Mouse (Mus musculus): ENCODE results near the gene Efcab9. TPM values are rescaled to one million over a fixed set of nuclear protein-coding genes. Genes with fewer than 3 reads are reported as not detected.

Gene Efcab9
- polyA plus RNA-seq, 1 experiment from 2014 or later = not detected

DNA sequence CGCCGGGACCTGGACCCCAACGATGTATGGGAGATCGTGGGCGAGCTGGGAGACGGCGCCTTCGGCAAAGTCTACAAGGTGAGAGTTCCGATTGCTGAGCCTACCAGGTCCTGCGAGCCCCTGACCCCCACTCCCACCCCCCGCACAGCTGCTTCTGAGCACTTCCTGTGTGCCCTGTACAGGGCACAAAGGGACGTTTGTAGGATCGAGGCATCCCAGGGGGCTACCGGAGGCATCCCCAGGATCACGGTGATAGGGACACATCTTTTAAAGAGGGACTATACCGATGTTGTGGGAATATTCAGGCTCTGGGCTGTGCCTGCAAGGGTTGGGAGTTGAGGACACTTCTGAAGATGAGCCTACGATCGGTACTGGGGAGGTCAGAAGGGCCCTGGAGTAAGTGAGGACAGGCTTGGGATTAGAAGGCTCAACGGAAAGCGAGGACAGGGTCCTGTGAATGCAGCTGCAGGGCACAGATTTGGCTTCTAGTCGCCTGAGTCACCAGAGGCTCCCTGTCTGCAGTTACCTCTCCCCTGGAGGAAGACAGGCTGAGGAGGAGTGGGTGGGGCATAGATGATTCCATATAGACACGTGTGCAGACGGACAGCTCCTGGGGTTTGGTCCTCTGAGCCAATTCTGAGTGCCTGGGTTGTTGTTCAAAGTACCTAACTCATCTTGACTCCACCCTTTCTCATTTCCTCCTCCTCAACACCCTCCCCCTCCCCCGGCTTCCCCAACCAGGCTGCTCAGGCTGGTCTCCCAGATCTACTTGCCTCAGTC lies 1.8 kb upstream of the Efcab9 start:
- H3K4me3 ChIP-seq (replicated peaks) = peak overlapping the region; percentile 70
- ATAC-seq (ENCODE audit: low FRiP score) = peak; percentile 56
- H3K4me2 ChIP-seq = peak overlapping the region; percentile 99
- no peaks in the 10 kb centered on the region for H3K36me3 ChIP-seq
- no peak overlapping the region for H3K27ac ChIP-seq (replicated peaks)
- peak overlapping the region; percentile 71 for H3K9ac ChIP-seq (replicated peaks)
- peaks cover 5% of the 10 kb centered on the region; the same call in 1 of the 2 replicates for H3K27me3 ChIP-seq (replicated peaks)
- peaks cover 44% of the 10 kb centered on the region for H3K4me1 ChIP-seq
- under 1% methylated on average over 24 of the region's 24 CpGs for WGBS
- no peaks in the 10 kb centered on the region for H3K9me3 ChIP-seq (replicated peaks)

DNA sequence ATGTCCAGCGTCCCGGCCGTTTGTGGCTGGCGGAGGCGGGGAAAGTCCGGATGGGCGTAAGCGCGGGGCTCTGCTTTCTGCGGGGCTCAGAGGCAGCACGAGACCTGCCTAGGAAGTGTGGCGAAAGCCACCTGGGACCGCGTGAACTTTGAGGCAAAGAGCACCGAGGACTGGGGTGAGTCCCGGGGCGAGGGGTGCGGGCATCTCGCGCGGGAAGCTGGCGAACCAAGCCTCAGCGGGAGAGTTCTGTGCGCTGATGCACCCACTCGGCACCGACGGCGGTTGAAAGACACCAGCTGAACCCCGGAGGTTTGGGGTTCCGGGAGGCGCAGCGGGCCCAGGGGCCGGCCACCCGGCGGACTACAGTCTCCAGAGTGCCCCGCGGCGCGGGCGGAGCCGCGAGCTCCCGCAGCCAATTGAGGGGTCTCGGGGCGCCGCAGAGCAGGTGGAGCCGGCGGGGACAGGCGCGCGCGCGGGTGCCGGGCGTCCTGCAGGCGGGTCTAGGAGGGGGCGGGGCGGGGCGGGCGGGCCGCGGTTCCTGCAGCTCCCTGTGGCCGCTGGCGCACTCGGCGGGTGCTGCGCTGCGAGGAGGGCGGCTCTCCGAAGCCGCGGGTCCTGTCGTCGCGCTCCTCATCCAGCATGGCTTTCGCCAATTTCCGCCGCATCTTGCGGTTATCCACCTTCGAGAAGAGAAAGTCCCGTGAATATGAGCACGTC lies 1.0 kb upstream of the Efcab9 start, which contains the start of gene Stk10:
Stk10 (plus strand) TSS at position 541 of the 717 bp plus-strand sequence.
- Histone ChIP-seq H3K9ac (replicated peaks) (peak within 1 kb of the TSS; percentile 71), H3K27ac (replicated peaks) (no peak within 1 kb of the TSS), H3K9me3 (replicated peaks) (no peaks in the 10 kb centered on the region), H3K36me3 (peaks cover 2% of the 10 kb centered on the region; the same call in 1 of the 2 replicates), H3K4me3 (replicated peaks) (peak within 1 kb of the TSS; percentile 70), H3K27me3 (replicated peaks) (peaks cover 5% of the 10 kb centered on the region; the same call in 1 of the 2 replicates), H3K4me1 (peaks cover 36% of the 10 kb centered on the region), H3K4me2 (peak within 1 kb of the TSS; percentile 99)
- ATAC-seq (ENCODE audit: low FRiP score) = peak; percentile 93
- WGBS = under 1% methylated on average over 77 of the region's 82 CpGs

DNA sequence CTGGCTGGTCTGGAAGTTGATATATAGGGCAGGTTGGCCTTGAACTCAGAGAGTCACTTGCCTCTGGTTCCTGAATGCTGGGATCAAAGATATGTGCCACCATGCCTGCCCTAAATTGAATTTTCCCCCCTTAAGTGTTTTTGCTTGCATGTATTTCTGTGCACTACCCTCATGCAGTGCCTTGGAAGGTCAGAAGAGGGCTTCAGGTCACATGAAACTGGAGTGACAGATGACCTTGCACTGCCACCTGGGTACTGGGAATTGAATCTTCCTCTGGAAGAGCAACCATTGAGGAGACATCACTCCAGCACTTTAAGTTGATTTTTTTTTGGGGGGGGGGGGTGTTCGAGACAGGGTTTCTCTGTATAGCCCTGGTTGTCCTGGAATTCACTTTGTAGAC lies 1.7 kb downstream of the Efcab9 start:
- Histone ChIP-seq H3K4me3 (replicated peaks) (no peak overlapping the region), H3K36me3 (peaks cover 7% of the 10 kb centered on the region; the same call in 1 of the 2 replicates), H3K27ac (replicated peaks) (no peak overlapping the region), H3K9ac (replicated peaks) (no peak overlapping the region), H3K4me1 (peaks cover 27% of the 10 kb centered on the region), H3K9me3 (replicated peaks) (no peaks in the 10 kb centered on the region), H3K4me2 (no peak overlapping the region), H3K27me3 (replicated peaks) (peaks cover 5% of the 10 kb centered on the region; the same call in 1 of the 2 replicates)
- 85% methylated on average over 1 of the region's 1 CpGs for WGBS
- ATAC-seq (ENCODE audit: low FRiP score) = no peak

DNA sequence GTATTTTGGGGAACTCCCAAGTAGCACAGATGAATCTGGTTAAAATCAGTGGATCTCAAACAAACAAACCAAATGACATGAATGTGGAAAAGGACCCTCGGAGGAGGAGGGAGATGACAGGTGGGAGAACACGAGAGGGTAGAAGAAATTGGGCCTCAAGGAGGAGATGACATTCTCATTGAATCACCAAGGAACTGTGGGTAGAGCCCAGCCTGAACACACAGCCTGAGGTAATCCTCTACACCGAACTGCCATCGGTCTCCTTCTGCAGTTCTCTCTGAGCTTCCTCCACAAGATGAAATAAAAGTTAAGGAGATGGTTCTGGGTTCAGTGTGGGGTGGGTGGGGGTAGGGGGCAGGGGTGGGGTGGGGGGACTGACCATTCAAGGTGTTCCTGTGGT lies 4.9 kb downstream of the Efcab9 start:
- H3K36me3 ChIP-seq = peaks cover 7% of the 10 kb centered on the region; the same call in 1 of the 2 replicates
- WGBS = 94% methylated on average over 4 of the region's 4 CpGs
- H3K4me3 ChIP-seq (replicated peaks) = no peak overlapping the region
- no peak for ATAC-seq (ENCODE audit: low FRiP score)
- H3K9me3 ChIP-seq (replicated peaks) = no peaks in the 10 kb centered on the region
- H3K27ac ChIP-seq (replicated peaks) = no peak overlapping the region
- peaks cover 5% of the 10 kb centered on the region; the same call in 1 of the 2 replicates for H3K27me3 ChIP-seq (replicated peaks)
- H3K4me2 ChIP-seq = no peak overlapping the region
- H3K4me1 ChIP-seq = peaks cover 3% of the 10 kb centered on the region
- H3K9ac ChIP-seq (replicated peaks) = no peak overlapping the region

GRCm38 (mm10) chr11:32524122-32524920 lies 7.6 kb downstream of the Efcab9 start:
- WGBS = 90% methylated on average over 11 of the region's 11 CpGs
- Histone ChIP-seq H3K27me3 (replicated peaks) (no peaks in the 10 kb centered on the region), H3K9me3 (replicated peaks) (no peaks in the 10 kb centered on the region), H3K4me2 (no peak overlapping the region), H3K27ac (replicated peaks) (no peak overlapping the region), H3K36me3 (peaks cover 7% of the 10 kb centered on the region; the same call in 1 of the 2 replicates), H3K9ac (replicated peaks) (no peak overlapping the region), H3K4me1 (no peaks in the 10 kb centered on the region), H3K4me3 (replicated peaks) (no peak overlapping the region)
- ATAC-seq (ENCODE audit: low FRiP score) = no peak

DNA sequence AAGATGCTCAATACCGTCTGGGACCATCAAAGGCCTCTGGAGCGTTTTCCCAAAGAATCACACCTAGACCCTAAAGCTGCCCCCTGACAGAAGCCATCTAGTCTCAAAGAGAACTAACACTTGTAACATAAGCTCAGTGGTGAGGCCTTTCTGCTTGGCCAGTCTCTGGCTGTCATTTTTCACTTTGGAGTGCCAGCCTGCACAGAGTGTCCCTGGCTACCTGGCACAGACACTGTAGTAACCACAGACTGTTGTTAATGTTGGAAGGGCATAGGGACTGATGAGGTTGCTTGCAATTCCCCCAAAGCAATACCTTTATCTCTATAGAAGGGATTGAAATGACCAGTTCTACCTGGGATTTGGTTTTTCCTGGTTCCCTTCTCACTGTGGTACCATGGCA lies 10.6 kb downstream of the Efcab9 start:
- ATAC-seq (ENCODE audit: low FRiP score) = no peak
- Histone ChIP-seq H3K36me3 (peaks cover 18% of the 10 kb centered on the region; the same call in 1 of the 2 replicates), H3K9ac (replicated peaks) (no peak overlapping the region), H3K4me2 (no peak overlapping the region), H3K27me3 (replicated peaks) (no peaks in the 10 kb centered on the region), H3K27ac (replicated peaks) (no peak overlapping the region), H3K9me3 (replicated peaks) (no peaks in the 10 kb centered on the region), H3K4me3 (replicated peaks) (no peak overlapping the region), H3K4me1 (no peaks in the 10 kb centered on the region)
- 66% methylated on average over 2 of the region's 2 CpGs for WGBS

DNA sequence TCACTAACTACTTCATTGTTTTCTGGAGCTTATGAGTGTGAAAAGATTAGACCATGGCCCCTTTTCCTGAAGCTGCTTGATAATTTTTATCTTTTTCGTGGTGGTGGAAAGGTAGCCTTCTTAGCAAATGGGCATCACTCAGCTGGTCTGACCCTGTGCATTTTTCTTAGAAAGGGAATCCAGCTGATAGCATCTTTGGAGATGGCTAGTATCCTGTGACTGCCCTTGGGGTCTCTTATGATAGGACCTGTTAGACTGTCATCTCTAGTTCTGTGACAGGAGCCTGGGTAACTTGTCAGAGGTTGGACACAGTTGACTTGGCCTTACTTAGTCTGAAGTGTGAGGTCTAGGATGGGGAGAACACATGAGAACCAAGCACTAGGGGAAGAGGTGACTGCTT lies 12.5 kb downstream of the Efcab9 start:
- Histone ChIP-seq H3K4me3 (replicated peaks) (no peak overlapping the region), H3K4me1 (no peaks in the 10 kb centered on the region), H3K9me3 (replicated peaks) (no peaks in the 10 kb centered on the region), H3K4me2 (no peak overlapping the region), H3K36me3 (peaks cover 17% of the 10 kb centered on the region; the same call in 1 of the 2 replicates), H3K27me3 (replicated peaks) (no peaks in the 10 kb centered on the region), H3K27ac (replicated peaks) (no peak overlapping the region), H3K9ac (replicated peaks) (no peak overlapping the region)
- no peak for ATAC-seq (ENCODE audit: low FRiP score)
- WGBS = 88% methylated on average over 1 of the region's 1 CpGs

GRCm38 (mm10) chr11:32518770-32519169 lies 13.1 kb downstream of the Efcab9 start:
- 87% methylated on average over 4 of the region's 4 CpGs for WGBS
- Histone ChIP-seq H3K4me1 (no peaks in the 10 kb centered on the region), H3K27me3 (replicated peaks) (no peaks in the 10 kb centered on the region), H3K4me3 (replicated peaks) (no peak overlapping the region), H3K9me3 (replicated peaks) (no peaks in the 10 kb centered on the region), H3K27ac (replicated peaks) (no peak overlapping the region), H3K9ac (replicated peaks) (no peak overlapping the region), H3K36me3 (peaks cover 17% of the 10 kb centered on the region; the same call in 1 of the 2 replicates), H3K4me2 (no peak overlapping the region)
- ATAC-seq (ENCODE audit: low FRiP score) = no peak

- no peak overlapping the region for H3K27ac ChIP-seq (replicated peaks)
- H3K4me2 ChIP-seq = no peak overlapping the region
- no peak for ATAC-seq (ENCODE audit: low FRiP score)
- no peaks in the 10 kb centered on the region for H3K9me3 ChIP-seq (replicated peaks)
- no peak overlapping the region for H3K9ac ChIP-seq (replicated peaks)
- peaks cover 17% of the 10 kb centered on the region; the same call in 1 of the 2 replicates for H3K36me3 ChIP-seq
- H3K27me3 ChIP-seq (replicated peaks) = no peaks in the 10 kb centered on the region
- 86% methylated on average over 8 of the region's 8 CpGs for WGBS
- no peak overlapping the region for H3K4me3 ChIP-seq (replicated peaks)
- H3K4me1 ChIP-seq = no peaks in the 10 kb centered on the region
These were observed 14.8 kb downstream of the Efcab9 start for GRCm38 (mm10) chr11:32516916-32517712.

- Histone ChIP-seq H3K27me3 (replicated peaks) (no peaks in the 10 kb centered on the region), H3K4me3 (replicated peaks) (no peak overlapping the region), H3K36me3 (peaks cover 17% of the 10 kb centered on the region; the same call in 1 of the 2 replicates), H3K27ac (replicated peaks) (no peak overlapping the region), H3K9me3 (replicated peaks) (no peaks in the 10 kb centered on the region), H3K4me1 (no peaks in the 10 kb centered on the region), H3K9ac (replicated peaks) (no peak overlapping the region), H3K4me2 (no peak overlapping the region)
- WGBS = 84% methylated on average over 12 of the region's 12 CpGs
- ATAC-seq (ENCODE audit: low FRiP score) = no peak
These were observed 15.8 kb downstream of the Efcab9 start for GRCm38 (mm10) chr11:32516091-32516490.

Data from neural tube, embryonic 15.5 days (tissue).